Mouse (Mus musculus): ENCODE measurements at regions not wholly inside any gene's neighbourhood (a gene's known extent, or its start where the extent isn't known, plus 50 kb on each side); places are given as distances from the start of the nearest gene placed in this dataset.

DNA sequence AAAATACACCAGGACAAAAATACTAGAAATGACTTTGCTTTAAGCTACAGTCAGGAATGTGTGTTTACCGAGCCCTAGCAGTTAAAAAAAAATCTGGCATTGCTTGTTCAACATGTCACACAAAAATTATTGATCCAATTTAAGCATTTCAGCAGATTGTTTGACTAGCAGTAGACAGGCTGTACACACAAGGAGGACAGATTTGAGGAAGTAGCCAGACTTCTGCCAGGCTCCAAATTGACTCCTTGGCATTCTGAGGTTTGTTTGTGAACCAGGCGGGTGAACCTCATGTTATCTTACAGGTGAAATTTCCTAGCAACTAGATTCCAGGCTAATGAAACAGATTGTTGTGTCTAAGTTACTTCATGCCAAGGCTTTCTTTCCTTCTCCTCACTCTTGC, 348.8 kb downstream of the Hs3st3b1 start:
- DNase-seq (ENCODE audit: low spot score) = no peak

DNA sequence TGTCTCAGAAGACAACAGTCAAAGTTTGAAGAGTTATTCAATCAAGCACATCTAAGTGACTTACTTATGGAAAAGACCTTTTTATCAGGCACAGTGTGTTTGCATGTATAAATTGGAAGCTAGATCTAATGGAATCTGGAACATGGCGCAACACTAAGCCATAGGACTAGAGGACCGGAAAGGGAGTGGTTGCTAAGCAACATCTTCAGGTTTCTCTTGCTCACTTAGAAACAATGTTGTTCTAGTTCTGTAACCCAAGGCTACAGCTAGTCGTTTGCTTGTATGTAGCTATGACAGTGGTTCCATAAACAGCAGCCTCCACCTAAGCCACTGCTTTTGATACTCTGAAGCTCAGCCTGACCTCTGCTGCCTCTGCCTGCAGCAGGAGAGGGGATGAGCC, 338.8 kb downstream of the Hs3st3b1 start:
- no peak for DNase-seq (ENCODE audit: low spot score)

DNA sequence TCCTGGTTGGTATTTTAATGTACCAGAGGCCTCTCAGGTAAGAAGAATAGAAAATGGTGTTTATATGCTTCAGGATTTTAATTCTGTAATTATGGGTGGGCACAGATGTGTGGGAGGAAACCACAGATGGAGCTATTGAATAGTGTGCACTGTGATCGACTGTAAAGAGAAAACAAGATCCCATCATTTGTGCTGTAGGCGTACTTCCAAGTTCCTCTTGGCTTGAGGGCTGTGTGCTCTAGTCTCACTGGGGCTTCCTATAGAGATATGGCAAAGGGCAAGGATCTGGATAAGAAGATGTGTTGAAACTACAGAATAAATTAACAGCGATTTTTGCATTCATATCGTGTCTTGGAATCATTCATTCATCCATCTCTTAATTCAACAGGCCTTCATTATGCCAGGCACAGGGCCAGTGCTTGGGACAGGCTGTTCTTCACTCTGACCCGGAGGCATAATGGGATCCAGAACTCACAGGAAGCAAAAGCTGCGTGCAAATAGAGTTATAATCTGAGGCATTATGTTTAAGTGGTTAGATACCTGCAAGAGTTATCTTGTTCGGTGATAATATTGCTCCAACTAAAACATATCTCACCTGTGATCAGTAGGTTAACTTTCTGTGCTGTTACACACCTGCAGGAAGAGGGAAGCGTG, 336.7 kb downstream of the Hs3st3b1 start:
- no peak for DNase-seq (ENCODE audit: low spot score)

DNA sequence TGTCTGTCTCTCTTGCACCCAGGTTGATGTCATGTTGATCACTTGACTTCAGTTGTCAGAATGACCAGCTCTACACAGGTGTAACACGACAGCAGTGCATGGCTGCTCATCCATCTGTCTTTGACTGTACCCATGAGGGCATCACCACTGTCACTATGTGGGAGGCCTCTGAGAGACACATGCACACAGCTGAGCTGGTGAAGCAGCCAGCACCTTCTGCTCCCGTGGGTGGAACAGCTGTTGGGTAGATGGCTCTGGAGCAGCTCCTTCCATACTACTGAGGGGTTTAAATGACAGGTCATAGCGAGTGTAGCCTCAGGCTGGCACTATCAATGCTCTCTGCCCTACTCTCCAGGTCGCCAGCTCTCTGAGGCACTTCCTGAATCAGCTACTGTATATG, 301.9 kb downstream of the Hs3st3b1 start:
- no peak for DNase-seq (ENCODE audit: low spot score)

DNA sequence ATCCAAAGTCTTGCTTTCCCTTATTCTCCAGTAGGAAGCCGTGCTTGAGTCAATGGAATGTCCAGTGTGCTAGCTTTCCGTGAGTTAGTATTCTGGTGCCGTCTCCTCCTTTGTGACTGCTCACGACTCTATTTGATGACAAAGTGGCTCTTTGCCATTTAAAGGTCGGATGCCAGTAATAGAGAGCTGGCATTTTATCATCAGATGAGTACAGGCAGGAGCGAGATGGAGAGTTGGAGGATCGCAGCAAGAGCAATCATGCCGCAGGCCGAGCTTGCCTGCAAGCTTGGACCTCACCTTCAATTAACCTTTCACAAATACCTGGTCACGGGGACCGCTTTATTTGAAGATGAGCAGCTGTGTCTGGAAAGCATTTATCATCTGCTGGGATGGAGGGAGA, 291.8 kb downstream of the Hs3st3b1 start:
- no peak for DNase-seq (ENCODE audit: low spot score)

DNA sequence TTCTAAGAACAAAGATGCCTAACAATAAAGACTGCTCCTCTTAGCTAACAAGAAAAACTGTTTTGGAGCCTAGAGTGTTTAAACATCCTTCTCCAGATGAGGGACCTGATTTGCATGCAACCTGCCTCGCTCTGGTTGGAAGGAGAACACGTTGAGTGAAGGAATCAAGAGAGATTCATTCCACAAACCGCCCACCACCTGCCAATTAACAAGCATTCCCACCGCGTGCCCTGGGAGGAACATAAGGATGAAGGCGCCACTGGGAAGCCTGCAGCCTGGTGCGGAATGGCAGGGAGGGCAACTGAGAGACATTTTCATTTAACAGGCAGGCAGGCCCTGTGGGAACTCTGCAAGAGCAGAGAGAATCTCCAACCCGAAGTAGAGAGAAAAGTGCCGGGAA, 265.0 kb downstream of the Hs3st3b1 start:
- no peak for DNase-seq (ENCODE audit: low spot score)

DNA sequence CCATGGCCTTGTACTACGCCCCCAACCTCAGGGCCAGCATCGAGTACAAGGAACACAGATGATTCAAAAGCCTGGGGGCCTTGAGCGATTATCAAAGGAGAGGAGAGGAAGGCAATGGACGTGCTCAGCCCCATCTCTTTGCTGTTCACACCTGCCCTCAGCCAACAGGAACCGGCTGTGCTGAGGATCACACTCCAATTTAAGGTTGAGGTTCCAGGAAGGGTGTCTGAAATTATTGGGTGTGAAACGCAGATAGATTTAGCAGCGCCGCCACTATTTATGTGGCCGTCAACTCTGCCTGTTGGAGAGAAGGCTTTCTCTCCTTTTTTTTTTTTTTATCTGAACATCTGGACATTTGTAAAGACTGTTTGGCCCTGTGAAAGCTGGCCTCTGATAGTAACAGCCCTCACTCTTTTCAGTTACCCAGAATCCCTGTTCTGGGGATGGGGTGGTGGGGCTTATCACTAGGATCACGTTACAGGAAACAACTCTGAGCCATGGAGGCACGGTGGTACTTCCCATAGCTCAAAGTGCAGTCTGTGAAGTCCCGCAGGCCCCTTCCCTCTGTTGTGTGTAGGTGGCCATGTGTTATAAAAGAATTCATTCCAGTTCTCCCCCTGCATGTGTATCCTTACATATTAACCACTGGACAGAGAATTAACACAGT, 256.7 kb downstream of the Hs3st3b1 start:
- no peak for DNase-seq (ENCODE audit: low spot score)

DNA sequence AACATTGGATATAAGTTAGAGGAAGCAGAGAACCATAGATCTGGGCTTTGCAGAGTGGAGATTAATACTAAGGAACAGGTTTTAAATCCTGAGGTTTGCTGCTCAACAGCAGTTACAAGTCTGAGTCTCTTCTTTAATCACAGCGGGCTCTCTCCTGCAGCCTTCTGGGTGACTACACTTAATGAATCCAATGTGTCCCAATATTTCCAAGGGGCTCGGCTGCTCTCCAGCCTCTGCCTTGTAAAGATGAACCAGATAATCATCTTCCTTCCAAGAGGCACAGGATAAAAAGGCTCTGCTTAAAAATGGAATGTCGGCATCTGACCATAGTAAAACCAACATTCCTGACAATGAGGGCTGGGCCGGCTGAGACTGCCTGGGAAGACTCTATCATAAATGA, 251.6 kb downstream of the Hs3st3b1 start:
- no peak for DNase-seq (ENCODE audit: low spot score)

DNA sequence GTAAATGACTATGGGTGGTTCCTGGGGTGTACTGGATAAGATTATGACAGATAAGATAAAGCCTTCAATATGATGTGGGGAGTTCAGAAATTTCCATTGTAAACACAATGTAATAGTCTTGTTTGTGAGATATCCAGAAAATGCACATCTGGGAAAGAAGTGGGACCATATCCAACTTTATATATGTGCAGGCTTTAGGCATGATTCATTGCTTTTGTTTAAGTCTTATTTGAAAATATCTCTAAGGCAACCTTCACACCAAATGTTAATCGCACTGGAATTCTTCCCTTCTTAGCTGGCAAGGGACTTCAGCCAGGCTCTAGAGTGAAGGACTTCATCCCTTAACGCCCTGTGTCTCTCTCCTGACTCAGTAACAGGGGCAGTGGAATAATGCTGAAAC, 250.3 kb downstream of the Hs3st3b1 start:
- no peak for DNase-seq (ENCODE audit: low spot score)

DNA sequence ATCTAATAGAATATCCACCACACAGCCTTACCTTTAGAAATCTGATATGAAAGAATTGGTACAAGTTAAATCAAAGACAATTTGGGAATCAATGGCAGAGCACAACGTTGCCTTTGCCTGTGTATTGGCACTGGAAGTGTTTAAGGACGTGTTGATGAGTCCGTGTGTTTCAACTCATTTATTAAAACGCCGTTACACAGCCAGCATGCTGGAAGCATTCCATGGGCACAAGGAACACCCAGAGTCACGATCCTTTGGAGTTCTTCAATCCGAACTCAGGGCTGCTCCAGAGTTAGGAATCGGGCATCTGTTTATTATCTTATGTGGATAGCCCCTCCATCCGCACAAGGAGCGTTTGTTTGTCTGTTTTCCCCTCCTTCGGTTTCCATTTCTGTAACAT, 244.2 kb downstream of the Hs3st3b1 start:
- DNase-seq (ENCODE audit: low spot score) = no peak

DNA sequence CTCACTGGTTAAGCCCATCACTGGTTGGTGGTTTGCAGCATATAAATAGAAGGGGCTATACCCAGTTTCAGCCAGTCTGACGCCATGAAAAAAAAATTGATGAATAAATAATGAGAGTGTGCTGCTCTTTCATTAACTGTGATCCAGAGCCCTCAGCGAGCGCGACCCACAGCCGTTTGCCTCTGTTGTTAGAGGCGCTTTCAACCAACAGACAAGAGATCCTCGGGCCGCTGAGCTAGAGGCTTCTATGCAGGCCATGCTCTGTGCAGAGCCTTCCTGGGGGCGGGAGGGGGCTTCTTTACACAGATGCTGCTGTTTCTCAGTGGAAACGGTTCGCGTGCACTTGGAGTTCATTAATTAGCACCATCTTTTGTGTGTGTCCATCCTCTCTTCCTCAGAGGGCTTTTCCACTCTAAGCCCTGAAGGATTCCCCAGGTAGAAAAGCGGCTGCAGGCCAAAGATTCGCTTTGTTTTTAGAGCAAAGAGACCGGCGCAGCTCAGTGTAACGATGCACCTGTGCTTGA, 243.6 kb downstream of the Hs3st3b1 start:
- no peak for DNase-seq (ENCODE audit: low spot score)

DNA sequence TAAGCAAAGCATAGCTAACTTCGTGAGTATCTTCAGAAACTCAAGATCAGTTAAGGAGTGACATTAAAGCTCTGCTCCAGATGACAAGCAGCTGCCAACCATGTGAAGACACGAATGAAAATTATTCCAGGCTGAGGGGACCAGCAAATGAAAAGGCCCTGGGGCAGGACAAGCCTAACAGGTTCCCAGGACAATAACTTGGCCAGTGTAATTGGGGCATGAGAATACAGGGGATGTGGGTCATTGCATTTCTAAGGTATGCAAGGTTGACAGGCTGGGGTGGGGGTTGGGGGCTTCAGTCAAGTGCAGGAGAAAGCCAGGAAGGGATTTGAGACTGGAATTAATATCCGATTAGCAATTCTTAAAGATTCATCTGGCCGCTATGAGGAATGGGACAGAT, 242.6 kb downstream of the Hs3st3b1 start:
- DNase-seq (ENCODE audit: low spot score) = no peak

DNA sequence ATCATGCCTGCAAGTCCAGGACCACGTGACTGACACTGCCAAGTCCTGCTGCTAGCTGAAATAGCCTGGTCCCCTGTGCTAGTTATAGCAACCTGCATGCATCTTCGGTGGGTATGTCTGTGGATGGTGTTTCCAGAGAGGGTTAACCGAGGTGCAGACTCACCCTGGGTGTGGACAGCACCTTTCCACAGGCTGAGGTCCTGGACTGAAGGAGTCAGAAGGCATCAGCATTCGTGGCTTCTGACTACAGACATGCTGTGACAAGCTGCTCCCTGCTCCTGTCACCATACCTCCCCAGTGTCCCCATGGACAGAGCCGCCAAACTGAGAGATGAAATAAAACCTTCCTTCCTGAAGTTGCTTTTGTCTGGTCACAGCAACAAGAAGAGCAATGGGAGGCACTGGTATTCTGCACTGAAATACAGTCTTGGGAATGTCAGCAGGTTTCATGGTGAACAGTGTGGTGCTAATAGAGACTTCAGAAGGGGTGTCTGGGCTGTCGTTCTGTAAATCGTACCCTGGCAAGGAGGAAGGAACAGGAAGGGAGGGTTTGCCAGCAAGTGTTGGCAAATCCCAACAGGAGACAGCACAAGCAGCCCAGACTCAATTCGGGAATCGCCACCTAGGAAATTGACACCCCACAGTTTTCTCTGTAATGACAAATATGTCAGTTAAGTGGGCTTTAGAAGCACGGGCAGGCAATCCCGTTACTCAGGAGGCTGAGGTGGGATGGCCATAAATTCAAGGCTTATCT, 237.7 kb downstream of the Hs3st3b1 start:
- DNase-seq (ENCODE audit: low spot score) = no peak

DNA sequence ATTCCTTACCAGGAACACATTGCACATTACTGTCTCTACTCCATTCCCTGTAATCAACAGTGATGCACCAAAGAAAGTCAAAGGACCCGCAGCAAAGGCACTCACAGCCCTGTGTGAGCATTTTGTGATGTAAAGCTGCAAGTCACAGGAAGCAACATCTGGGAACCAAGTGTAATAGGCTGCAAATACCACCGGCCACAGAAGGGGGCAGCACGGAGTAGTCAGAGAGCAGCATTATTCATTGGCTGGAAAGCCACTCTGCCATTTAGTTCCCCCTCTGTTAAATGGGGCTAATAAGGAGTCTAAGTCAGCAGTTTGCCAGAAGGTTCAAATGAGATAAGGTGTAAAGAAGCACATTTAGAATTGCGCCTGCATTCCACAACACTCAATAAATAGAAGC, 231.0 kb downstream of the Hs3st3b1 start:
- no peak for DNase-seq (ENCODE audit: low spot score)

DNA sequence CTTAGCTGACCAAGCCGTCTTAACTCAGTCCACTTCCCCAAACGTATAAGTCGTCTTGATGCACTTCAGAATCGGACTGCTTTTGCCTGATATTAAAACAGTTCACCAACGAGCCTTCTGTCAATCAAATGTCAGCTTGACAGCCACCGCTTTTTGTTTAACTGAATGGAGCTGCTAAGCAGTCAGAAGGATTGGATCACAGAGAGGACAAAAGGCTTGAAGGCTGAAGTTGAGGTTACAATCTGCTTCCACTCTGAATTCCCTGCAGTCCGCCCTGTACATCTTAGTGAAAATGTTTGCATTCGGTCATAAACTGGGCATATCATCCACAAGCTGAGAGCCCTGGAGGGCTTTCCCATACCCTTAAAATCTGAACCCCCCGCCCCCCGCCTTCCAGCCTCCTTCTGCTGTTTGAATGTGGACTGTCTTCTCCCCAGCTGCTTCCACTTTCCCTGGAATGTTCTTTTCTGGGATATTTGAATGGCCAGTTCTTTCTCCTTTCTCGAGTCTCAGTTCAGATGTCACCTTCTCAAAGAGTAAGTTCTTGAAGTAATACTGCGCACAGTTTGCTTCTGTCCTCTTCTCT, 217.0 kb downstream of the Hs3st3b1 start:
- no peak for DNase-seq (ENCODE audit: low spot score)

DNA sequence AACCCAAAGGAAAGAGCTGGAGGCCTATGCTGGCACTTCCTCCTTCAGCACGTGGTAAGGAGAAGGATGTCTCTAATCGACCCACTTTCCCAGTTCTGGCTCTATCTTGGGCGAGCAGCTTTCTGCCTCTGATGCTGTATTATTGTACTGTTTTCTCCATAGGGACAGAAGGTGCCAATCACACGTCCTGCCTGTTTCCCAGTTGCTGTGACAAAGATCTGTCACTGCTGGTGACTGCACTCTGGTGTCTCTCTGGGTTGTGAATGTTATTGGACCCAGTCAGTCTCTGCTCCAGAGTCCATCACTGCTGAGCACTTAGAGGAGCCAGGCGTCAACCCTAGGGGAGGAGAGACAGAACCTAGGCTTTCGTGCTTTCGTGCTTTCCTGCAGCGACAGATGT, 216.0 kb downstream of the Hs3st3b1 start:
- no peak for DNase-seq (ENCODE audit: low spot score)

DNA sequence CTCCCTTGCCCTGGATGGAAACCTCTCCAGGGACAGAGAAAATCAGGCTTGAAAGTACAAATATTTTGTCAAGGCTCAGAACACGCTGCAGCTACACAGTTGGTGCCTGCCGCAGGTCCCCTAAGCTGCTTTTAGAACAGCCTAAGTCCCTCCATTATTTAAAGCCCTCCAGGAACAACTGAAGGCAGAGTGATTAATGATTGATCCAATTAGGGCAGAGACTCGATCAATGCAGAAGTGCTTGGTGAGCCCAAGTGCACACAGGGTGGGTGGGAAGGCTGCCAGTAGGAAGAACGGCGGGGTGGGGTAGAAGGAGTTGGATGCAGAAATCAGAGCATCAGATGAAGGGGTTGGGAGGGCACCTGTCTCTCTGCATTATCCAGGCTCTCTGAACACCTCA, 215.0 kb downstream of the Hs3st3b1 start:
- no peak for DNase-seq (ENCODE audit: low spot score)

DNA sequence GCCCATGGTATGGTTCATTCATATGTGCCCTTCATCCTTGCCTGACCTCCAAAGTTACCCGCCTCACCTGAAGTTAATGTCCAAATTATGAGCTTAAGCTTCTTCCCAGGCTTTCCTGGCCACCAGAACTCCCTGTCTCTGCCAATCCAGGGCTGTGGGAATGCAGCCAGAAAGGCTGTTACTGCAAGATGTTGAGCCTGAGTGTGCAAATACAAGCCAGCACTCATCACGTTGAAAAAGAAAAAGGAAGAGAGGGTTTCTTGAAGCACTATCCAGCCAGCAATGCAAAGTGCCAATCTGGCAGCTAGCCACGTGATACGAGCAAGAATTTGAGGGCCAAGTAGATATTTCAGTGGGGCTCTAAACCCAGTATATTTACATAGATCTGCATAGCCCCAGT, 213.7 kb downstream of the Hs3st3b1 start:
- DNase-seq (ENCODE audit: low spot score) = no peak

DNA sequence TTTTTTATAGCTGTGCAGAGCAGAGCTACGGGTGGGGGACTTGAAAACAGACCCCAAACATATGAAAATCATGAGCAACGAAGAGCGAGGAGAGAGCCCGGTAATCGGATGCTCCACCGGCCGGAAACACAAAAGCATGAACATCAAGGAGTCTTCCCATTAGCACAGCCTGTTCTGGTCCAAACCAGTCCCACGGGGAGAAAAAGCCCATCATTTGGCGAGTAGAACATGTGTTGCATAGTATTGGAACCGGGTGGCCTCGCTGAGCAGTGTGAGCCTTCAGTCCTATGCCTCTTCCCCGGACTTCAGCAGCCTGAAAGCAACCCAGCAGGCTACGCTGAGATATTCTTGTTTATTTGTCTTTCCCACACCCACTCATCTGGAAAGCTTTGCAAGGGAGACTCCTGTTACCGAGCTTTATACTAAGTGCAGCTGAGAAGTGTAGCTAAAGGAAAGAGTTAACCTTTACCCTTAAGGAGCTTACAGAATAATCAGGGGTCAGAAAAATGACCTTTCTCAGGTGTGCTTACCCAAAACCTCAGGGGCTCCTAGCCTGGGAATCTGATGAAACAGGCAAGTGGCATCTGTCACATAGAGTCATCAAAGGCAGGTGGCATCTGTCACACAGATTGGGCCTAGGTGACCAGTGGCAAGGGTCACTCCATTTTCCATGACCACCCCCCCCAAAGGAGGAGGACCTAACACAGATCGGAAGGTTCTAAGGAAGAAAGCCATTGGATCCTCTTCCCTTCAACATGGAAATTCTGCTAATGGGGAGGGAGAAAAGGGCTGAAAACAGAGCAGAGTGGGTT, 209.8 kb downstream of the Hs3st3b1 start:
- DNase-seq (ENCODE audit: low spot score) = no peak

DNA sequence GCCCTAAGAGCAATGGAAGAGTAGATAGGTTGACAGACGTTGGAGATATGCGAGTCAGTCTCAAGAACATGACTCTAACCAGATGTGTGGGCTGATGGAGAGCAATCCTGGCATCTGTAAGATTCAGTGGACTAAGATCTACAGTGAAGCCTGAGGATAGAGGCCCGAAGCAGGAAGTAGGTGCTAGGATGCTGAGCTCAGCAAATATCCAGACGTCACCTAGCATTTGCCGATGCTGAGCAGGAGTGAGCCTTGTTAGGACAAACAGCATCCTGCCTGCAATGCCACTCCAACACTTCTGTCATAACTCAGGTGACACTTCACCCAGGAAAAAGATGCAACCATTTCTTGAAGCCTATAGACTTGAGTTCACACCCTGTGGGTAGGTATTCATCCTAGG, 199.8 kb downstream of the Hs3st3b1 start:
- no peak for DNase-seq (ENCODE audit: low spot score)

DNA sequence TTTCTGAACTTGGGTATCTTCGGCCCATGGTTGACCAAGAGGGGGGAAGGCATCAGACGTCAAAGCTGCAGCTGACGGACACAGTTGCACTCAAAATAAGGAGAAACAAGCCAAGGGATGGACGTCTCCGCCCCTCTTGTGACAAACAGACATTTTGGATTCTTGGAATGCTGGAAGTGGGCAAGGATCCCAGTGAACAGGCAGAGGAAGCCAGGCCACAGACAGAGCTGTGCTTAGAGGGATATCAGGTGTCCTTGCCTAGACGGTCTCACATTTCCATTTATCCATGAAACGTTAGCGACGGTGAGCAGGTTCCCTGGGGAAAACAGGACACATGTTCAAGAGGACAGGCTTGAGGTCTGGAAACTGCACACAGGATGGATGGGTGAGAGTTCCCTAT, 191.2 kb downstream of the Hs3st3b1 start:
- no peak for DNase-seq (ENCODE audit: low spot score)

DNA sequence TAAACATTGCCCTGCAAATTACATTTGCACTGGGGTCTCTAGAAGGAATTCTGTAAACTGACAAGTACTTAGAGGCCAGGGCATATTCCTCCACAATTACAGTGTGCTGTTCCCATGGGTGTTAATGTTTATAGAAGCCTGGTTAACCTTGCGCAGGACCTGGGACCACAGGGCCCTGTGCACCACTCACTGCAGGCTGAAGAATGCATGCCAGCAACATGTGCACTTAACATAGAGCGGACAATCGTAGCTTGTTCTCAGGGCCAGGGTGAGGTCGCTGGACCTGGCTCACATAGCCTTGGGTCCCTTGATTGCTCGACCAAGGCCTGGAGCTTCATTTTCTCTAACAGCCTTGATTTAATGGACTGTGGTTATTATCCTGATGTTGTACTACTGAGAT, 168.8 kb downstream of the Hs3st3b1 start:
- no peak for DNase-seq (ENCODE audit: low spot score)
